Mouse (Mus musculus) midbrain, embryonic 10.5 days (tissue): ENCODE results near the gene Birc3. TPM values are rescaled to one million over a fixed set of nuclear protein-coding genes. Genes with fewer than 3 reads are reported as not detected.
"Not testable (repeated sequence)": the region's sequence is repeated elsewhere in the genome, so short reads cannot be mapped to it uniquely, and the experiment has no call there.

Experiments used
- DNase-seq: peaks from one replicate; pipeline ENCODE4 v3.0.0-alpha.2; 2017; ENCODE audit warnings: low spot score
- H3K27ac ChIP-seq: fragments of 300-500 bp; sonication (generic); replicated peaks from 2 replicates; pipeline ENCODE4 v1.5.1; 2016; ENCODE audit warnings: mild to moderate bottlenecking
- H3K27me3 ChIP-seq: fragments of 300-500 bp; sonication (generic); 2 replicates; pipeline ENCODE4 v1.6.1; 2016; ENCODE audit warnings: low read depth, mild to moderate bottlenecking; ENCODE audit not compliant: poor library complexity, severe bottlenecking
- H3K36me3 ChIP-seq: fragments of 300-500 bp; sonication (generic); 2 replicates; pipeline ENCODE4 v1.6.1; 2016; ENCODE audit warnings: mild to moderate bottlenecking, moderate library complexity
- H3K4me1 ChIP-seq: fragments of 300-500 bp; sonication (generic); 2 replicates; pipeline ENCODE4 v1.6.1; 2016
- H3K4me3 ChIP-seq: fragments of 300-500 bp; sonication (generic); 2 replicates; pipeline ENCODE4 v1.5.1; 2016; ENCODE audit warnings: mild to moderate bottlenecking, moderate library complexity
- H3K9me3 ChIP-seq: fragments of 300-500 bp; sonication (generic); replicated peaks from 2 replicates; pipeline ENCODE4 v1.6.1; 2016; ENCODE audit warnings: mild to moderate bottlenecking
- WGBS: fragments of 180-500 bp; shearing (Covaris S2); methylation state at CpG from one replicate; pipeline ENCODE4 v1.1.7; 2016; 5-methylcytosine and 5-hydroxymethylcytosine counted together
- polyA plus RNA-seq: library from polyadenylated mRNA; unstranded; fragments of >200 nt; fragmentation: Nextera tagmentation; extraction: Ambion mirVana; gene quantifications from 2 replicates; pipeline ENCODE4 v1.2.1, GENCODE M21; 2016

The Birc3 gene
- polyA plus RNA-seq, 1 experiment from 2014 or later: 2.7 TPM

DNA sequence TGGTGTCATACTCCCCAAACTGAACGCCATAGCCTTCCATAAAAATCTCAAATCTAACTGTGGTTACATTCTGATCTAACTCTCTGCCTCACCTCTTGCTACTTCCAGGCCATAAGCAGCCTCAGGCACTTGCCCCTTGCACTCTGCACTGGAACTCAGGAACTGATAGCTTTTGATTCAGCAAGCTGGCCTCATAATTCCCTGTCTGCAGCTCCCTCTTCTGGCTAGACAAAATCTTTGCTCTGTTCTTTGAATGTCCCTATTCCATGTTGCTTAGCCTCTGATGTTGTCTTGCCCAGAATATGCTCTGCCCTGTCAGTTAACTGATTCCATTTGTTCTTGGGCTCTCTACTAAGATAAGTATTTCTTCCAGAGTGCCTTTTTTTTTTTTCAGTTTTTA lies 17.6 kb downstream of the Birc3 start:
- no peak overlapping the region for H3K27ac ChIP-seq
- no peaks in the 10 kb centered on the region for H3K36me3 ChIP-seq
- no peaks in the 10 kb centered on the region for H3K9me3 ChIP-seq
- no peaks in the 10 kb centered on the region for H3K27me3 ChIP-seq
- DNase-seq: peak; percentile 31
- no peak overlapping the region for H3K4me3 ChIP-seq
- 47% methylated on average over 1 of the region's 1 CpGs for WGBS
- no peaks in the 10 kb centered on the region for H3K4me1 ChIP-seq

GRCm38 (mm10) chr9:7854196-7854595 lies 18.8 kb downstream of the Birc3 start:
- not testable (repeated sequence) for H3K4me3 ChIP-seq, H3K4me1 ChIP-seq, H3K27ac ChIP-seq, DNase-seq, H3K36me3 ChIP-seq, H3K9me3 ChIP-seq, H3K27me3 ChIP-seq
- WGBS: 79% methylated on average over 14 of the region's 14 CpGs

- 87% methylated on average over 4 of the region's 4 CpGs for WGBS
- H3K27me3 ChIP-seq: no peaks in the 10 kb centered on the region
- H3K4me3 ChIP-seq: no peak overlapping the region
- no peak overlapping the region for H3K27ac ChIP-seq
- no peak for DNase-seq
- no peaks in the 10 kb centered on the region for H3K9me3 ChIP-seq
- no peaks in the 10 kb centered on the region for H3K36me3 ChIP-seq
- no peaks in the 10 kb centered on the region for H3K4me1 ChIP-seq
Observed at GRCm38 (mm10) chr9:7852346-7853230, 20.4 kb downstream of the Birc3 start.

GRCm38 (mm10) chr9:7851841-7852240 lies 21.1 kb downstream of the Birc3 start:
- Histone ChIP-seq H3K36me3 (no peaks in the 10 kb centered on the region), H3K9me3 (no peaks in the 10 kb centered on the region), H3K4me1 (no peaks in the 10 kb centered on the region), H3K27ac (no peak overlapping the region), H3K4me3 (no peak overlapping the region), H3K27me3 (no peaks in the 10 kb centered on the region)
- no peak for DNase-seq
- WGBS: 92% methylated on average over 8 of the region's 8 CpGs

- H3K4me3 ChIP-seq: no peak overlapping the region
- DNase-seq: no peak
- WGBS: 93% methylated on average over 18 of the region's 18 CpGs
Observed at GRCm38 (mm10) chr9:7848191-7848590, 24.8 kb downstream of the Birc3 start.

DNA sequence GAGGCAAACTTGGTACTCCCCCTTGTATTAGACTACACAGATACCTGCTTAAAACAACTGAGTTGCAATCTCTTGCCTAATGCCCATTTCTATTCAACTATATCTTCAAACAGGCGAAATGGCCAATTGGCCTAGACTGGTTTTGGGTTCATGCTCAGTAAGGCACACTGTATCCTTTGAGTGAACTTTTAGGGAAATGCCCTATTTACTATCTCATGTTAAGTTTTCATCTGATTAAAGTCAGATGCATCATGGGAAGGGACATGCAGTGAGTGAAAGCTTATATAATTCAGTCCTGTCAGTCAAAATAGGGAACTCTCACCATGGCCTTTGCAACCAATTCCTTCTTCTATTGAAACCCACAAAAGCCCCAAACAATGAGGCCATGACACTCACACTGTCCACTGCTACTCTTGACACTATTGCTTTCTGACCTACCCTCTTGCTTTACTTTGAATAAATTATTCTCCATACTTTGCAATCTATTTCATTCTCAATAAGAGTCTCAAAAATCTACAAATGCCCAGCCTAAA lies 26.3 kb downstream of the Birc3 start:
- 86% methylated on average over 1 of the region's 1 CpGs for WGBS
- DNase-seq: no peak
- Histone ChIP-seq H3K4me3 (no peak overlapping the region), H3K9me3 (no peaks in the 10 kb centered on the region), H3K27ac (no peak overlapping the region), H3K36me3 (no peaks in the 10 kb centered on the region), H3K4me1 (no peaks in the 10 kb centered on the region), H3K27me3 (no peaks in the 10 kb centered on the region)

More at GRCm38 (mm10) chr9:7848191-7848590, 24.8 kb downstream of the Birc3 start:
- Histone ChIP-seq H3K27ac (no peak overlapping the region), H3K9me3 (no peaks in the 10 kb centered on the region), H3K4me1 (no peaks in the 10 kb centered on the region), H3K27me3 (no peaks in the 10 kb centered on the region), H3K36me3 (no peaks in the 10 kb centered on the region)

DNA sequence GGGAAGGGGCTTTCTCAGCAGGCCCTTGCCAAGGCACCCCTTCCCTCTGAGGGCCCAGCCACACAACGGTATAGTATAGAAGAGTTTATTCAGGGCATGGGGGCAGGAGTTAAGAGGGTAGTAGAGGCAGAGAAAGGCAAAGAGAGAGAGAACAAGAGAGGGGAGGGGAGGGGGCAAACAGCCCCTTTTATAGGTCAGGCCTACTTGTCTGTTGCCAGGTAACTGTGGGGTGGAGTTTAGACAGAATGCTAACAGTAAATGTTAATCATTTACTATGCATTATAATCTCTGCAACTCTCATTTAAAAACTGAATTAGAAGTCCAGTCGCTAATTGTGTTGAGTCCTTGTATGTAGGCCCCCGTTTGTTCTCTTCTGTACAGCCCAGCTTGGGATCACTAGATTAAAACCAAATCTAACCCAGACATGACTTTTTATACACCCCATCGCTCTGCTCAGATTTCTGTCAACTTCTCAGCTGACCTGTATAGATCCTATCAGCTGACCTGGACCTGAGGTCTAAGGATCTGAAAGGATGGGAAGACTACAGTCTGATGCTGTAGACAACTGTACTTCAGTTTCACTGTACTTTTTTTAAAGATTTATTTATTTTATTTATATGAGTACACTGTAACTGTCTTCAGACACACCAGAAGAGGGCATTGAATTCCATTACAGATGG lies 27.6 kb downstream of the Birc3 start:
- WGBS: 81% methylated on average over 4 of the region's 4 CpGs
- Histone ChIP-seq H3K27me3 (no peaks in the 10 kb centered on the region), H3K9me3 (no peaks in the 10 kb centered on the region), H3K27ac (no peak overlapping the region), H3K4me1 (no peaks in the 10 kb centered on the region), H3K36me3 (no peaks in the 10 kb centered on the region), H3K4me3 (no peak overlapping the region)
- DNase-seq: no peak

- no peaks in the 10 kb centered on the region for H3K36me3 ChIP-seq
- WGBS: 81% methylated on average over 6 of the region's 6 CpGs
- no peak for DNase-seq
- no peak overlapping the region for H3K27ac ChIP-seq
- no peaks in the 10 kb centered on the region for H3K9me3 ChIP-seq
- H3K4me3 ChIP-seq: no peak overlapping the region
- H3K27me3 ChIP-seq: no peaks in the 10 kb centered on the region
- peaks cover 8% of the 10 kb centered on the region for H3K4me1 ChIP-seq
Observed at GRCm38 (mm10) chr9:7841221-7841620, 31.8 kb downstream of the Birc3 start.

DNA sequence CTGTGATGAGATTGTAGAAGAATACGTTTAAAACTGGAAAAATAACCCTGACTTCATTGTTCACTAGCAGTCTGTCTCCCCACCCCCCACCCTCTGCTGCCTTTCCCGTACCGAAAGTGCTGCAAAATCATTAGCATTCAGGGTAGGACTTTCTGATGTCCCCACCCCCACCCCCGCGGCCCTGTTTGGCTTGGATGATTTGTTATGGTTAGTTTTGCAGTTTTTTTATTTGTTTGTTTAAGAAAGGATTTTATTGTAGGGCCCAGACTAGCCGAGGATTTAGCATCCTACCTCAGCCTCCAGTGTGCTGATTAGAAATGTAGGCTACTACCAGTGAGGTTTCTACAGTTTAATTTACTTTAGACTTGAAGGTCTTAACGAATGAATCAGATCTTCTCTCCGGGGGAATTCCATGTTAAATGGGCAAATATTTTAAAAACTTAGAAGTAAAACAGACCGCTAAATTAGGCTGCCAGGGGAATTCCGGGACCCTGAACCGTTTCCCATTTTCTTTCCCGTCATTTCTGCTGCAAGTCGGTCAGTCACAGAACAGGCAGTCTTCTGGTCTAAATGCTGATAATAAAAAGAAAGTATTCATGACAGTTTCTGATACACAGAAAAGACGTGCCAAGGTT lies 35.1 kb downstream of the Birc3 start:
- no peaks in the 10 kb centered on the region for H3K9me3 ChIP-seq
- DNase-seq: peak; percentile 59
- H3K27ac ChIP-seq: peak overlapping the region; percentile 97
- 29% methylated on average over 14 of the region's 14 CpGs for WGBS
- no peaks in the 10 kb centered on the region for H3K27me3 ChIP-seq
- H3K4me3 ChIP-seq: peak overlapping the region; percentile 68
- peaks cover 20% of the 10 kb centered on the region for H3K4me1 ChIP-seq
- peaks cover 15% of the 10 kb centered on the region for H3K36me3 ChIP-seq

DNA sequence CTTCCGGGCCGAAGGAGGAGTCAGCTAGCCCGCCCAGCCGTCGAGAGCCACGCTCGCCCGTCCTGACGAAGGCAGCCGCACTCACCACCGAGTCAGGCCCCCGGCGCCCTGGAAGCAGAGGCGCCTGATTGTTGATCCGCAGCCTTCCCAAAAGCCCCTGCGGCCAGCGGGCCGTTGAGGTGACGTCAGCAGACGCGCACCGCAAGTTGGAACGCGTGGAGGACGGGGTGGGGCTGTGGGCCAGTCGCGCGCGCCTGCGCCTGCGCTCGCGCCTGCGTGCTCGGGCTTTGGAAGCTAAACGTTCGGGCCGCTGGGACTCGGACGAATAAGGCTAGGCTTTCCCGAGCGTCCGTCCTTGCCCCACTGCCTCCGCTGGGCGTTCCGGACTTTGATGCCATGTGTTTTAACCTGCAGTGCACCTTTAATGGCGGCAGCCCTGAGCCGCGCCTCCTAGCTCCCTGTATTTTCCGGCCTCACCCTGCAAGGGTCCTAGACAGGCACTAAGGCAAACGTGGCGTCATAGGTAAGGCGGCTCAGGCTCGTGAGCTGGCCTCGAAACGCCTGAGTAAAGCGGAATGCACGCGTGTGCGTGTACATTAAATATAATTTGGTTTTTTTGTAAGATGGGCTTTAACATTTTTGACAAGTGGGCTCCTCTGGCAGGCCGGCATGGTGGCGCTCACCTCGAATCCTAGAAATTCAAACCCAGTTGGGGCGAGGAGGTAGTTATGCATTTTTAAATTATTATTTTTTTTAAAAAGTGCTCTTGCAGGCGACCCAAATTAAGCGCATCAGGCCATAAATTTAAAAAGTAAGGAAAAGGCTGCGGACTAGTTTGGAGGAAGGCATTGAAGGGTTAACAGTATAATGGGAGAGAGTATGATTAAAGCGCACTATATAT lies 35.8 kb downstream of the Birc3 start, which contains the start of gene Birc2:
Gene Birc2, minus strand, starts transcription at position 160 of the 901 bp plus-strand sequence.
- Histone ChIP-seq H3K4me3 (peak within 1 kb of the TSS; percentile 68), H3K27ac (peak within 1 kb of the TSS; percentile 97), H3K27me3 (no peaks in the 10 kb centered on the region), H3K9me3 (no peaks in the 10 kb centered on the region), H3K4me1 (peaks cover 26% of the 10 kb centered on the region), H3K36me3 (peaks cover 22% of the 10 kb centered on the region)
- under 1% methylated on average over 68 of the region's 68 CpGs for WGBS
- peak; percentile 98 for DNase-seq

GRCm38 (mm10) chr9:7836331-7836730 lies 36.7 kb downstream of the Birc3 start:
- H3K36me3 ChIP-seq: peaks cover 28% of the 10 kb centered on the region
- WGBS: under 1% methylated on average over 16 of the region's 16 CpGs
- no peaks in the 10 kb centered on the region for H3K27me3 ChIP-seq
- DNase-seq: peak; percentile 64
- H3K9me3 ChIP-seq: no peaks in the 10 kb centered on the region
- H3K27ac ChIP-seq: peak overlapping the region; percentile 97
- peaks cover 29% of the 10 kb centered on the region for H3K4me1 ChIP-seq
- peak overlapping the region; percentile 68 for H3K4me3 ChIP-seq

DNA sequence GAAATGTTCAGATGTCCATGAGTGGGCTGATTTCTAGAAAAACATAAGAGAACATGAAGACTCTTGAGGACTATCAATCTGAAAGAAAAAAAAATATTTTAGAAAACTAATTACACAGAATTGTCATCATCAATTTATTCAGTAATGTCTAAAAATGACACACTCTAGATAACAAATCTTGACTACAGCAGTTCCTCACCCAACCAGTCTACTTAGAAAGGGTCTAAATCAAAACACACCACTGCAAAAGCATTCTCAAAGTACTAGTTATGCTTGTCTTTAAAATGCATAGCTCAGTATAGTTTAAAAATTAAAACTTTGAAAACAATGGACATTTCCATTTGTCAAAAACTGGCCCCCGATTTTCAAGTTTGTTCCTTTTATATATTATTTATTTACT lies 37.7 kb downstream of the Birc3 start:
- Histone ChIP-seq H3K4me3 (0 out of 2 replicates have a peak overlapping the region, but pooled peaks have one; percentile 35), H3K36me3 (peaks cover 28% of the 10 kb centered on the region), H3K9me3 (no peaks in the 10 kb centered on the region), H3K27me3 (no peaks in the 10 kb centered on the region), H3K4me1 (peaks cover 29% of the 10 kb centered on the region), H3K27ac (no peak overlapping the region)
- 92% methylated on average over 1 of the region's 1 CpGs for WGBS
- no peak for DNase-seq
